ENCODE assay signal across 7 mouse cellular contexts in genomic region chr6:47828950-47829349, GRCm38 (mm10). TPM values are rescaled to one million over a fixed set of nuclear protein-coding genes. Genes with fewer than 3 reads are reported as not detected.
A peak's percentile ranks its signal among the peaks of the same experiment; 100 is the strongest.
DNase-seq lines count a peak whose midpoint lies in the region; ATAC-seq and TF ChIP-seq lines count a peak whose summit lies in the region.

No protein-coding gene starts in this region.

- no peaks in the 10 kb centered on the region for H3K9me3 ChIP-seq in lung, postnatal 0 days (ENCODE audit: low read length)
- H3K9me3 ChIP-seq in embryonic facial prominence, embryonic 11.5 days (replicated peaks; ENCODE audit: control insufficient read depth, low read length) = no peaks in the 10 kb centered on the region
- no peaks in the 10 kb centered on the region for H3K9me3 ChIP-seq in limb, embryonic 14.5 days (ENCODE audit: control insufficient read depth, low read length)
- H3K9me3 ChIP-seq in heart, embryonic 12.5 days (replicated peaks) = no peaks in the 10 kb centered on the region

- H3K9ac ChIP-seq in lung, postnatal 0 days (replicated peaks; ENCODE audit: low read depth) = no peak overlapping the region
- H3K9ac ChIP-seq in embryonic facial prominence, embryonic 11.5 days (replicated peaks; ENCODE audit: low read length) = no peak overlapping the region
- H3K9ac ChIP-seq in limb, embryonic 14.5 days (ENCODE audit: low read depth, low read length, severe bottlenecking) = no peak overlapping the region
- H3K9ac ChIP-seq in heart, embryonic 12.5 days = no peak overlapping the region

- TF ChIP-seq POLR2A in limb, embryonic 14.5 days (IDR thresholded peaks at IDR 0.05; ENCODE audit: borderline replicate concordance, extremely low read depth, insufficient read depth, insufficient read length) = no peak

- no peak overlapping the region for H3K4me3 ChIP-seq in lung, postnatal 0 days (ENCODE audit: low read depth, low read length)
- H3K4me3 ChIP-seq in embryonic facial prominence, embryonic 11.5 days (ENCODE audit: low read depth, low read length) = no peak overlapping the region
- 0 out of 2 replicates have a peak overlapping the region, but pooled peaks have one; percentile 82 for H3K4me3 ChIP-seq in limb, embryonic 14.5 days (replicated peaks; ENCODE audit: low read length)
- H3K4me3 ChIP-seq in heart, embryonic 12.5 days = no peak overlapping the region

- WGBS in lung, postnatal 0 days = 18% methylated on average over 1 of the region's 1 CpGs
- 27% methylated on average over 1 of the region's 1 CpGs for WGBS in embryonic facial prominence, embryonic 11.5 days
- 26% methylated on average over 1 of the region's 1 CpGs for WGBS in limb, embryonic 14.5 days
- WGBS in heart, embryonic 12.5 days = 40% methylated on average over 1 of the region's 1 CpGs

- ATAC-seq in lung, postnatal 0 days = peak; percentile 47
- no peak for ATAC-seq in embryonic facial prominence, embryonic 11.5 days (replicated peaks; ENCODE audit: insufficient number of reproducible peaks, low FRiP score, low TSS enrichment, low read depth)
- ATAC-seq in limb, embryonic 14.5 days (ENCODE audit: low FRiP score, low read depth) = no peak
- ATAC-seq in heart, embryonic 12.5 days (ENCODE audit: insufficient number of reproducible peaks, low FRiP score) = no peak

- H3K4me2 ChIP-seq in lung, postnatal 0 days (replicated peaks; ENCODE audit: low read depth, low read length) = no peak overlapping the region
- no peak overlapping the region for H3K4me2 ChIP-seq in embryonic facial prominence, embryonic 11.5 days (ENCODE audit: low read depth, low read length)
- H3K4me2 ChIP-seq in limb, embryonic 14.5 days (replicated peaks; ENCODE audit: low read depth, low read length, severe bottlenecking) = peak overlapping the region; percentile 55; the same call in 1 of the 2 replicates
- H3K4me2 ChIP-seq in heart, embryonic 12.5 days = no peak overlapping the region

- H3K36me3 ChIP-seq in lung, postnatal 0 days (ENCODE audit: insufficient read depth, low read length) = no peaks in the 10 kb centered on the region
- no peaks in the 10 kb centered on the region for H3K36me3 ChIP-seq in embryonic facial prominence, embryonic 11.5 days (replicated peaks; ENCODE audit: control insufficient read depth, insufficient read depth, low read depth, low read length)
- peaks cover 5% of the 10 kb centered on the region; the same call in 1 of the 2 replicates for H3K36me3 ChIP-seq in limb, embryonic 14.5 days (ENCODE audit: control insufficient read depth, insufficient read depth, low read length)
- no peaks in the 10 kb centered on the region for H3K36me3 ChIP-seq in splenic B cell, adult 2 months (ENCODE audit: control insufficient read depth, insufficient read depth, low read length, poor library complexity, severe bottlenecking)
- no peaks in the 10 kb centered on the region; the same call in 1 of the 2 replicates for H3K36me3 ChIP-seq in heart, embryonic 12.5 days

- peak; percentile 80 for TF ChIP-seq CTCF in lung, postnatal 0 days (IDR thresholded peaks at IDR 0.05)

- no peak overlapping the region for H3K27ac ChIP-seq in lung, postnatal 0 days (ENCODE audit: low read length)
- H3K27ac ChIP-seq in embryonic facial prominence, embryonic 11.5 days (replicated peaks; ENCODE audit: low read depth, low read length) = no peak overlapping the region
- no peak overlapping the region for H3K27ac ChIP-seq in limb, embryonic 14.5 days (replicated peaks; ENCODE audit: low read depth, low read length)
- no peak overlapping the region for H3K27ac ChIP-seq in heart, embryonic 12.5 days (ENCODE audit: poor library complexity, severe bottlenecking)

- no peaks in the 10 kb centered on the region for H3K27me3 ChIP-seq in lung, postnatal 0 days (replicated peaks; ENCODE audit: insufficient read depth, low read length)
- H3K27me3 ChIP-seq in embryonic facial prominence, embryonic 11.5 days (ENCODE audit: control insufficient read depth, insufficient read depth, low read length) = no peaks in the 10 kb centered on the region
- no peaks in the 10 kb centered on the region for H3K27me3 ChIP-seq in limb, embryonic 14.5 days (ENCODE audit: control insufficient read depth, insufficient read depth, low read length)
- H3K27me3 ChIP-seq in splenic B cell, adult 2 months (ENCODE audit: control insufficient read depth, insufficient read depth, low read length, poor library complexity, severe bottlenecking) = no peaks in the 10 kb centered on the region
- H3K27me3 ChIP-seq in heart, embryonic 12.5 days (replicated peaks) = no peaks in the 10 kb centered on the region

- TF ChIP-seq EP300 in lung, postnatal 0 days (IDR thresholded peaks at IDR 0.05) = no peak

- no peaks in the 10 kb centered on the region for H3K4me1 ChIP-seq in lung, postnatal 0 days (ENCODE audit: insufficient read depth, low read depth, low read length)
- H3K4me1 ChIP-seq in embryonic facial prominence, embryonic 11.5 days (ENCODE audit: control insufficient read depth, insufficient read depth, low read length) = no peaks in the 10 kb centered on the region
- H3K4me1 ChIP-seq in limb, embryonic 14.5 days (ENCODE audit: control insufficient read depth, insufficient read depth, low read length) = peaks cover 8% of the 10 kb centered on the region; the same call in 1 of the 2 replicates
- peaks cover 4% of the 10 kb centered on the region; the same call in 1 of the 2 replicates for H3K4me1 ChIP-seq in heart, embryonic 12.5 days (replicated peaks)

- DNase-seq in lung, postnatal 0 days (ENCODE audit: low spot score) = peak; percentile 89
- no peak for DNase-seq in lung, postnatal 4 days
- peak; percentile 38 for DNase-seq in embryonic facial prominence, embryonic 11.5 days (ENCODE audit: low spot score)
- peak; percentile 44 for DNase-seq in limb, embryonic 14.5 days (ENCODE audit: low spot score)
- peak; percentile 55 for DNase-seq in splenic B cell, adult 2 months (ENCODE audit: low read depth, low spot score)
- no peak for DNase-seq in c-Kit-positive CD71-positive TER-119-positive erythroid progenitor cells, embryonic 14.5 days (ENCODE audit: low spot score)

RNA-seq across cellular contexts. Expression of gene Zfp786, which starts 1.7 kb away (rescaled TPM):
- polyA plus RNA-seq in lung, postnatal 0 days (2015; fragmentation: Nextera tagmentation; extraction: Ambion mirVana) = 0.98 and 1.0 TPM in 2 replicates
- 5.5 and 5.9 TPM in 2 replicates for polyA plus RNA-seq in embryonic facial prominence, embryonic 11.5 days (2014; fragmentation: Nextera tagmentation; extraction: Ambion mirVana)
- 1.8 and 2.0 TPM in 2 replicates for polyA plus RNA-seq in limb, embryonic 14.5 days (2012; rRNA removed)
- polyA plus RNA-seq in limb, embryonic 14.5 days (2014; fragmentation: Nextera tagmentation; extraction: Ambion mirVana) = 2.9 and 3.7 TPM in 2 replicates
- polyA plus RNA-seq in heart, embryonic 12.5 days (2016; fragmentation: Nextera tagmentation; extraction: Ambion mirVana) = 1.3 and 1.6 TPM in 2 replicates

RNA-seq across cellular contexts. Expression of gene Zfp398, which starts 6.5 kb away (rescaled TPM):
- polyA plus RNA-seq in lung, postnatal 0 days (2015; fragmentation: Nextera tagmentation; extraction: Ambion mirVana) = 4.7 and 5.2 TPM in 2 replicates
- polyA plus RNA-seq in embryonic facial prominence, embryonic 11.5 days (2014; fragmentation: Nextera tagmentation; extraction: Ambion mirVana) = 6.4 and 6.5 TPM in 2 replicates
- polyA plus RNA-seq in limb, embryonic 14.5 days (2012; rRNA removed) = 11.7 and 15.5 TPM in 2 replicates
- 10.4 and 12.1 TPM in 2 replicates for polyA plus RNA-seq in limb, embryonic 14.5 days (2014; fragmentation: Nextera tagmentation; extraction: Ambion mirVana)
- 3.7 and 4.7 TPM in 2 replicates for polyA plus RNA-seq in heart, embryonic 12.5 days (2016; fragmentation: Nextera tagmentation; extraction: Ambion mirVana)

RNA-seq across cellular contexts. Expression of gene Pdia4, which starts 15.7 kb away (rescaled TPM):
- 98.0 and 123 TPM in 2 replicates for polyA plus RNA-seq in lung, postnatal 0 days (2015; fragmentation: Nextera tagmentation; extraction: Ambion mirVana)
- polyA plus RNA-seq in embryonic facial prominence, embryonic 11.5 days (2014; fragmentation: Nextera tagmentation; extraction: Ambion mirVana) = 324 and 338 TPM in 2 replicates
- polyA plus RNA-seq in limb, embryonic 14.5 days (2012; rRNA removed) = 111 and 139 TPM in 2 replicates
- polyA plus RNA-seq in limb, embryonic 14.5 days (2014; fragmentation: Nextera tagmentation; extraction: Ambion mirVana) = 243 and 256 TPM in 2 replicates
- polyA plus RNA-seq in heart, embryonic 12.5 days (2016; fragmentation: Nextera tagmentation; extraction: Ambion mirVana) = 209 and 219 TPM in 2 replicates

RNA-seq across cellular contexts. Expression of gene Zfp282, which starts 48.1 kb away (rescaled TPM):
- 9.0 and 9.6 TPM in 2 replicates for polyA plus RNA-seq in lung, postnatal 0 days (2015; fragmentation: Nextera tagmentation; extraction: Ambion mirVana)
- polyA plus RNA-seq in embryonic facial prominence, embryonic 11.5 days (2014; fragmentation: Nextera tagmentation; extraction: Ambion mirVana) = 12.2 and 12.3 TPM in 2 replicates
- 20.2 and 20.8 TPM in 2 replicates for polyA plus RNA-seq in limb, embryonic 14.5 days (2012; rRNA removed)
- 19.7 and 22.2 TPM in 2 replicates for polyA plus RNA-seq in limb, embryonic 14.5 days (2014; fragmentation: Nextera tagmentation; extraction: Ambion mirVana)
- polyA plus RNA-seq in heart, embryonic 12.5 days (2016; fragmentation: Nextera tagmentation; extraction: Ambion mirVana) = 10.3 and 10.8 TPM in 2 replicates

Comparison
In these comparisons a context has a peak if more than half of its experiments do, and no peak if none do; other contexts are left out.
1. DNase-seq: peak in lung, postnatal 0 days (single experiment), embryonic facial prominence, embryonic 11.5 days (single experiment), limb, embryonic 14.5 days (single experiment) and splenic B cell, adult 2 months (single experiment); none in lung, postnatal 4 days (0 of 2) and c-Kit-positive CD71-positive TER-119-positive erythroid progenitor cells, embryonic 14.5 days (single experiment).